Mouse (Mus musculus) limb, embryonic 14.5 days (tissue): ENCODE measurements at regions not wholly inside any gene's neighbourhood (a gene's known extent, or its start where the extent isn't known, plus 50 kb on each side); places are given as distances from the start of the nearest gene placed in this dataset.

ENCODE experiments used
- ATAC-seq: fragments of 200-750 bp; cut with Nextera tagmentation; 2 replicates; pipeline ENCODE4 v1.8.0; 2017; ENCODE audit warnings: low read depth, moderate number of reproducible peaks, moderate TSS enrichment; ENCODE audit not compliant: low FRiP score
- DNase-seq: peaks from one replicate; pipeline ENCODE4 v3.0.0-alpha.2; 2015; ENCODE audit warnings: low spot score
- H3K27ac ChIP-seq: fragments of 300-500 bp; sonication (generic); replicated peaks from 2 replicates; pipeline ENCODE4 v1.5.1; 2014; ENCODE audit warnings: low read depth, mild to moderate bottlenecking, low read length, moderate library complexity, mixed read lengths
- H3K27me3 ChIP-seq: fragments of 300-500 bp; sonication (generic); 2 replicates; pipeline ENCODE4 v1.6.1; 2014; ENCODE audit warnings: low read length, mixed read lengths; ENCODE audit not compliant: control insufficient read depth, insufficient read depth
- H3K36me3 ChIP-seq: fragments of 300-500 bp; sonication (generic); 2 replicates; pipeline ENCODE4 v1.6.1; 2014; ENCODE audit warnings: mild to moderate bottlenecking, low read length, moderate library complexity, mixed read lengths; ENCODE audit not compliant: control insufficient read depth, insufficient read depth
- H3K4me1 ChIP-seq: fragments of 300-500 bp; sonication (generic); 2 replicates; pipeline ENCODE4 v1.6.1; 2014; ENCODE audit warnings: antibody characterized with exemption, low read length, mixed read lengths; ENCODE audit not compliant: control insufficient read depth, insufficient read depth
- H3K4me2 ChIP-seq: fragments of 300-500 bp; sonication (generic); replicated peaks from 2 replicates; pipeline ENCODE4 v1.6.1; 2014; ENCODE audit warnings: low read depth, mild to moderate bottlenecking, low read length, moderate library complexity; ENCODE audit not compliant: severe bottlenecking
- H3K4me3 ChIP-seq: fragments of 300-500 bp; sonication (generic); replicated peaks from 2 replicates; pipeline ENCODE4 v1.5.1; 2014; ENCODE audit warnings: low read length
- H3K9ac ChIP-seq: fragments of 300-500 bp; sonication (generic); 2 replicates; pipeline ENCODE4 v1.6.1; 2014; ENCODE audit warnings: mild to moderate bottlenecking, low read depth, low read length, moderate library complexity; ENCODE audit not compliant: severe bottlenecking
- H3K9me3 ChIP-seq: fragments of 300-500 bp; sonication (generic); 2 replicates; pipeline ENCODE4 v1.6.1; 2016; ENCODE audit warnings: low read length; ENCODE audit not compliant: control insufficient read depth
- POLR2A ChIP-seq: fragments of 200-500 bp; IDR thresholded peaks from 2 replicates; pipeline ENCODE4 v1.8.0; 2012; ENCODE audit warnings: inconsistent platforms, mild to moderate bottlenecking, moderate library complexity, borderline replicate concordance; ENCODE audit not compliant: insufficient read depth, insufficient read length; ENCODE audit errors: extremely low read depth
- WGBS: fragments of 180-500 bp; shearing (Covaris S2); extraction: QIAGEN DNeasy Blood & Tissue Kit; methylation state at CpG from one replicate; pipeline ENCODE4 v1.1.7; 2014; 5-methylcytosine and 5-hydroxymethylcytosine counted together

- H3K4me2 ChIP-seq = no peak overlapping the region
- no peaks in the 10 kb centered on the region for H3K9me3 ChIP-seq
- no peaks in the 10 kb centered on the region for H3K36me3 ChIP-seq
- no peaks in the 10 kb centered on the region for H3K4me1 ChIP-seq
- no peaks in the 10 kb centered on the region for H3K27me3 ChIP-seq
- TF ChIP-seq POLR2A = no peak
- 92% methylated on average over 3 of the region's 3 CpGs for WGBS
- H3K4me3 ChIP-seq = no peak overlapping the region
- ATAC-seq (no peak), DNase-seq (no peak)
- no peak overlapping the region for H3K9ac ChIP-seq
- no peak overlapping the region for H3K27ac ChIP-seq
These were observed 551.7 kb upstream of the Id4 start for GRCm38 (mm10) chr13:47709323-47709722.

- Histone ChIP-seq H3K27ac (no peak overlapping the region), H3K27me3 (no peaks in the 10 kb centered on the region), H3K36me3 (no peaks in the 10 kb centered on the region), H3K4me2 (no peak overlapping the region), H3K9ac (no peak overlapping the region), H3K4me3 (no peak overlapping the region), H3K4me1 (no peaks in the 10 kb centered on the region), H3K9me3 (no peaks in the 10 kb centered on the region)
- DNase-seq (no peak), ATAC-seq (no peak)
- no peak for TF ChIP-seq POLR2A
- 91% methylated on average over 4 of the region's 4 CpGs for WGBS
These were observed 548.5 kb upstream of the Id4 start for GRCm38 (mm10) chr13:47712507-47712906.

DNA sequence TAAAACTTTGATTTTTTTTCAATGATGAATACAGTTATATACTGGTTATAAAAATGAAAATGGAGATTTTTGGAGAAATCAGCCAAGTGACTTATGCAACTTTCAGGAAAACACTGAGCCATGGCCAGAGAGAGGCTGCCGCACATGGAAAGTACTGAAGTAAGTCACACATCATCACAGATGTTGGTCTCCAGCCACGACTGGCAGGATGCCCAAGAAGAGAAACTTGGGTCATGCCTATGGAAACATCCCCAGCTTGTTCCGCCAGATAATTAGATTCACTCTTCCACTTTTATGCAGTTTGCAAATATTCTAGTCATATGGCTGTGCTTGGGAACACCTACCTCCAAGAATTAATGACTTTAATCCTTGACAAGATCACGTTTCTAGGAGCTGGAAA is 544.8 kb upstream of the Id4 start:
- Histone ChIP-seq H3K9ac (no peak overlapping the region), H3K27ac (no peak overlapping the region), H3K9me3 (no peaks in the 10 kb centered on the region), H3K4me2 (no peak overlapping the region), H3K4me1 (no peaks in the 10 kb centered on the region), H3K4me3 (no peak overlapping the region), H3K36me3 (no peaks in the 10 kb centered on the region), H3K27me3 (no peaks in the 10 kb centered on the region)
- 52% methylated on average over 4 of the region's 4 CpGs for WGBS
- ATAC-seq = 0 out of 2 replicates have a peak, but pooled peaks have one; percentile 15
- no peak for TF ChIP-seq POLR2A
- DNase-seq = peak; percentile 78

DNA sequence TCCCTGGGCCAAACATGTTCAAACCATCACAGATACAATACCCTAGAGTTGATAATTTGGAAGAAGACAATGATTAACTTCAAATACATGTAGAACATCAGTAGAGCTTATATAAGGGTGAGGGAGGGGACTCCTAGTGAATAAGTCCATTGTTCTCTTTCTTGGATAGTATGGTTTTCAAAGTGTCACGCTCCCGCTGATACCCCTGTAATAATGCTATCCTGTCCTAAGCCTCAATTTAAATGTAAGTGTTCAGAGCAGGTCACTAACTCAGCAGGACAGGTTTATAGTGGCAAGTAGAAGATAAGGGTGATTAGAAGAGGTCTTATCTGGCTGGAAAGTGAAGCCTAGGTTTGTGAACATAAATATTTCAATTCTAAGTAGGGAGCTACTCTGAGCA is 540.4 kb upstream of the Id4 start:
- ATAC-seq (no peak), DNase-seq (no peak)
- no peak overlapping the region for H3K4me2 ChIP-seq
- TF ChIP-seq POLR2A = no peak
- H3K9ac ChIP-seq = no peak overlapping the region
- H3K9me3 ChIP-seq = no peaks in the 10 kb centered on the region
- no peaks in the 10 kb centered on the region for H3K36me3 ChIP-seq
- H3K27me3 ChIP-seq = no peaks in the 10 kb centered on the region
- no peak overlapping the region for H3K4me3 ChIP-seq
- 90% methylated on average over 2 of the region's 2 CpGs for WGBS
- no peak overlapping the region for H3K27ac ChIP-seq
- H3K4me1 ChIP-seq = no peaks in the 10 kb centered on the region

GRCm38 (mm10) chr13:47734415-47734814 is 526.6 kb upstream of the Id4 start:
- H3K4me1 ChIP-seq = no peaks in the 10 kb centered on the region
- no peaks in the 10 kb centered on the region for H3K36me3 ChIP-seq
- no peak overlapping the region for H3K27ac ChIP-seq
- H3K27me3 ChIP-seq = no peaks in the 10 kb centered on the region
- TF ChIP-seq POLR2A = no peak
- no peak for ATAC-seq
- H3K4me3 ChIP-seq = no peak overlapping the region
- no peak for DNase-seq
- WGBS = 70% methylated on average over 1 of the region's 1 CpGs
- H3K9me3 ChIP-seq = no peaks in the 10 kb centered on the region
- no peak overlapping the region for H3K4me2 ChIP-seq
- H3K9ac ChIP-seq = no peak overlapping the region
